Mouse (Mus musculus) cerebellum, adult 18-20 months (tissue): ENCODE results near the gene Coro1b.
"Not testable (repeated sequence)": the region's sequence is repeated elsewhere in the genome, so short reads cannot be mapped to it uniquely, and the experiment has no call there.

ENCODE experiments used
- DNase-seq, 2 experiments: peaks; one replicate each; pipeline ENCODE4 v3.0.0; 2021

Gene Coro1b

GRCm38 (mm10) chr19:4121097-4121805 lies 27.2 kb upstream of the Coro1b start:
- DNase-seq: peak; percentile 97 to 99

- DNase-seq: not testable (repeated sequence)
Observed at GRCm38 (mm10) chr19:4121896-4122295, 26.5 kb upstream of the Coro1b start.

DNA sequence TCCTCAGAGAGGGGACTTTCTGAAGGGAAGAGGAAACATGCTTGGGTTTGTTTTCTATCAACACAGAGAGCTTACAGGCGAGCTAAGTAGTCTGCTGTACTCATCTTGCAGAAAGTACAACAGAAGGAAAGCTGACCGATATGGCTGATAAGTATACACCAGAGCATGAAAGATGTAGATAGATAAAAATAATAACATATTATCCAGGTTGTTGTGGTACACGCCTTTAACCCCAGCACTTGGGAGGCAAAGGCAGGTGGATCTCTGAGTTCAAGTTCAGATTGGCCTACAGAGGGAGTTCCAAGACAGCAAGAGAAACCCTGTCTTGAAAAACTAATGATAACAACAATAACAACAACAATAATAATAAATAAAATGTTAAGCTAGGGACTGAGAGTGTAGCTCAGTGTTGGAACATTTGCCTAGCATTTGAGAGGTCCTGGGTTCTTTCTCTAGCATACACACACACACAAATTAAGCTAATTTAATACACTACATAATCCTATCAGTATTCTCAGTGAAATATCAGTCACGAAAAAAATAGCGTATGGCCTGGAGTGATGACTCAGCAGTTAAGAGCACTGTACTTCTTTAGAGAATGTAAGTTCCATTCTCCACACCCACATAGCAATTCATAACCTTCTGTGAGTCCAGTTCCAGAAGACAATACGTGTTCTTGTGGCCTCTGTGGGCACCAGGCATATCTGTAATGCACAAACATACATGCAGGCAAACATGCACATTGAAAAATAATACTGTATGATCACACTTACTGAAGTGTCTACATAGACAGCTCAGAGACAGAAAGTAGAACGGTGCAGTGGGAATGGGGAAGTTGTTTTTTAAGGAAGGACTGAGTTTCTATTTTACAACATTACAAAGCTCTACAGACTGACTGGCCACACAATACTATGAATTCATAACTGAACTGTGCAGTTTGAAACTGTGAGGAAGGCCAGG lies 25.7 kb upstream of the Coro1b start:
- no peak for DNase-seq

- no peak for DNase-seq
Observed at GRCm38 (mm10) chr19:4124432-4124831, 24.0 kb upstream of the Coro1b start.

DNA sequence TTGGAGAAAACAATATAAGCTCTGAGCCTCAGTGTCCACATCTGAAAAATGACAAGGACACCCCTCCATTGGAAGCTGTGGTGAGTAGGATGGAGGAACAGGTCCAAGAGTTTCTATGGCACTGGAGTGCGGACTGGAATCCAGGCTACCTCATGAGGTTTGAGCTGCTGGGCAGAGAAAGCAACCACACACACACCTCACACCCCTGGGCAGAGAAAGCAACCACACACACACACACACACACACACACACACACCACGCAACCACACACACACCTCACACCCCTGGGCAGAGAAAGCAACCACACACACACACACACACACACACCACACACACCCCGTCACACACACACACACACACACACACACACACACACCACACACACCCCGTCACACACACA lies 23.2 kb upstream of the Coro1b start:
- peak in 1 of 2 experiments; percentile 48 for DNase-seq

DNA sequence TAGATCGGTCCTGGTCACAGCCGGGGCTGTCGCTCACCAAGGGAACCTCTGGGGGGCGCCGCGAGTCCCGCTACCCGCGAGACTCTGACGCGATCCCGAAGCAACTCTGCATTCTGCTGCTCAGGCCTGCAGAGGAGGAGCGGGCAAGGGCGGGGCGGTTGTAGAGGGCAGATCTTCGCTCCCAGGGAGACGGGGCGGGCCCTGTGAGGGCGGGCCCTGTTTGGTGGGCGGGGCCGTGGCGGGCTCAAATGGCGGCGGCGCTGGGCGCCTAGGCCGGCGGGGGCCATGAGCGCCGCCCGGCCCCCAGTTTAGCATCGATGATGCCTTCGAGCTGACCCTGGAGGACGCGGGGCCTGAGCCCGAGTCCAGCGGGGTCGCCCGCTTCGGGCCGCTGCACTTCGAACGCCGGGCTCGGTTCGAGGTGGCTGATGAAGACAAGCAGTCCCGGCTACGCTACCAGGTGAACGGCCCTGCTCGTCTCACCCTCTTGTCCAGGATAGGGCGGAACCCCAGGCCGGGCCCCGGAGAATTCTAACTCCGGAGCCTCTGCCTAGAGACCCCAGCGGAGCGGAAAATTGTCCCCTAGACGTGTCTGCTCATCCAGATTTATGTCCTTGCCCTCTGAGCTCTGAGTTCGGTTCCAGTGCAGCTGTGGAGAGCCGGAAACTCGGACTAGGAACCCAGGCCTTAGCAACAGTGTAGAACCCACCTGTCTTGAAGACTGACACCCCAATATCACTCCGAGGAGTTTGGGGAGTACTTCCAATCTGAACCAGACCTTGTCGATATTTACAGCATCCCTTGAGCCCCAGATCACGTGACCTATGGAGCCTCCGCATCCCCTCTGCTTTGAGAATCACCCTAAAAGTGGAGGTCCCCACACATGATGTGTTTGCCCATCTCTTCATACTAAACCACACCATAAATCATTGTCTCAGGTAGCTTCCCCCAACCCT lies 22.4 kb upstream of the Coro1b start, which contains the start of gene Aip:
Gene Aip (minus strand): TSS at position 118 of the 956 bp plus-strand sequence.
- DNase-seq: peak; percentile 98 to 100

- DNase-seq: peak in 1 of 2 experiments; percentile 36
Observed at GRCm38 (mm10) chr19:4126759-4127495, 21.5 kb upstream of the Coro1b start.

DNA sequence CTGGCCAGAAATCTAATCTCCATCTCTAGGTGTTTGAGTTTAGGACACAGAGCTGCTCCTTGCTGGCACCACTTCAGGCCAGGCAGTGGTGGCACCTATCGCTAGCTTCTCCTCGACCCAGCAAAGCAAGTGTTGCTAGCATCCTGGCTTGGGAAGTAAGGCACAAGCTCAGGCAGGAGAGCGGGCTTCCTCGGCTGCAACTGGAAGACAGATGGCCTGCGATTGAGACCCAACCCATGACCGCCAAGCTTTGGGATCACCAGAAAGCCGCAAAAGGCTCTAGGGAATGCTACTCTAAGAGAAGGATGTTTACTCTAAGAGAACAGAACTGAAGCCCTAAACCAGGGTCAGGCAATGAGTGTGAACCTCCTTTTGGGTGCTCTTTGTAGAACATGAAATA lies 19.0 kb upstream of the Coro1b start:
- no peak for DNase-seq

- DNase-seq: no peak
Observed at GRCm38 (mm10) chr19:4130106-4130505, 18.3 kb upstream of the Coro1b start.

DNA sequence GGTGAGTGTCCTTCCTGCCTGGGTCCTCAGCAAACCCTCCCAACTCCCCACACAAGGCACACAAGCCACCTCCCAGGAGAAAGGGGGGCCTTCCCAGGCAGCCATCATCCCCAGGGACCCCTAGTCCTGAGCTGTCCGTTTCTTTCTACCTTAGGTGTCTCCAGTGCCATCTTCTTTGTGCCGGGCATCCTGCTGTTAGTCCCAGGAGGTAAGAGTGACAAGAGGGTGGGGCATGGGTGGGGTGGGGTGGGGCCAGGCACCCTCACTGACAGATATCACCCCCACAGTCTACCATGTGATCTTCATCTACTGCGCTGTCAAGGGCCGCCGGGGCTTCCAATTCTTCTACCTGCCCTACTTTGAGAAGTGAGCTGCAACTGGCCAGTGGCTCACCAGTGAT lies 17.3 kb upstream of the Coro1b start:
- DNase-seq: no peak

GRCm38 (mm10) chr19:4131768-4132167 lies 16.7 kb upstream of the Coro1b start:
- DNase-seq: no peak

GRCm38 (mm10) chr19:4134354-4134753 lies 14.1 kb upstream of the Coro1b start:
- DNase-seq: no peak

DNA sequence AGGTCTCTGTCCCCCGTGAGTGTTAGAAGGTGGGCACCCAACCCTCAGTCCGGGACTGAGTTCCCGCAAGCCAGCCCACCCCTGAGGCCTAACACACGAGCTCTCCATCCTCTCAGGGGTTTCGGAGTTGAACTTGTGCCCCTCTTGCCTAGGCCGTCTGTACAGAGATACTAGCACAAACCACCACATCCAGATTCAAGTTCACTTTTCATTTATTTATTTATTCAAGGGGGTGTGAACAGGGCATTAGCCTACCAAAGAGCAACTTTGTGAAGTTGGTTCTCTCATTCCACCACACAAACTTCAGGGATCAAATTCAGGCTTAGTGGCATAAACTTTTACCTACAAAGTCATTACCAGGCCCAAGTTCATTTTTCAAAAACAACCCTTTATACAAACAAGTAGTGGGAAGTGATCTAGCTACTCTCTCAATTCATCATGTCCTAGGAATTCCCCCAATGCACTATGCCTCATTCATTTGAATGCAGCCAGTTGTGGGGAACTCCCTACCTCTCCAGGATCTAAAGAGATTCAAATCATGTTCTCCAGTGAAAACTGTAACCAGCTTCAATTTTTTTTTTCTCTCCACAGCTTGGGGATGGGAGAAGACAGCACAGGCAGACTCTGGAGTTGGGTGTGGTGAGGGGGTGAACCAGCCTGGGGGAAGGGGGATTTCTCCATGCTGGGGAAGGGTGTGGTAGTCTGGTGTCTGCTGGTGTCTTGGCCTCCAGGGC lies 13.0 kb upstream of the Coro1b start:
- DNase-seq: not testable (repeated sequence)

DNA sequence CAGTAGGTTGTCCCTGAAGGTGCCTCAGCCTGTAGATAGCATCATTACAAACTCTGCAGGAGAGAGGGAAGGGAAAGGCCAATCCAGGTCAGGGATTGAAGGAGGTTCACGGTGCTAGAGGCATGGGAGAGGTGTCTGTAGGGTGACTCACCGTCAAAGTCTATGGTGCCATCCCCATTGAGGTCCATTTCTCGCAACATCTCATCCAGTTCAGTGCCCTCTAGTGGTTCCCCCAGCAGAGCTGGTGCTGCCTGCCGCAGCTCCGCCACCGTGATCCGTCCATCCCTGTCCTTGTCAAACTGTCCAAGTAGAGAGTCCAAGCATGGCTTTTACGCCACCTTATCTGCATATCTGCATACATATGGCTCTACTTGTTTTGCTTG lies 12.5 kb upstream of the Coro1b start:
- DNase-seq: not testable (repeated sequence)

GRCm38 (mm10) chr19:4136463-4136862 lies 12.0 kb upstream of the Coro1b start:
- DNase-seq: no peak

DNA sequence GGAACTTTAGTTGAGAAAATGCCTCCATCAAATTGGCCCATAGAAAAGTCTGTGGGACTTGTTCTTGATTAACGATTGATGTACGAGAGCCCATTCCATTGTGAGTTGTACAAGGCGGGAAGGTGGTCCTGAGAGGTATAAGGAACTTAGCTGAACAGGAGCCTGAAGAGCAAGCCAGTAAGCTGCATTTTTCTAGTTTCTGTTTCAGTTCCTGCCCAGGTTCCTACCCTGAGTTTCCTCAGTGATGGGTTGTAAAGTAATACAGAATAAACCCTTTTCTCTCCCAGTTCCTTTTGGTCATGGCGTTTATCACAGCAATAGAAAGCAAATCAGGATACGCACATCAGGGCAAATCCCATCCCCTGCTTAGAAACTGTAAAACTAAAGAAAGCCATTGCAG lies 10.5 kb upstream of the Coro1b start:
- DNase-seq: no peak

DNA sequence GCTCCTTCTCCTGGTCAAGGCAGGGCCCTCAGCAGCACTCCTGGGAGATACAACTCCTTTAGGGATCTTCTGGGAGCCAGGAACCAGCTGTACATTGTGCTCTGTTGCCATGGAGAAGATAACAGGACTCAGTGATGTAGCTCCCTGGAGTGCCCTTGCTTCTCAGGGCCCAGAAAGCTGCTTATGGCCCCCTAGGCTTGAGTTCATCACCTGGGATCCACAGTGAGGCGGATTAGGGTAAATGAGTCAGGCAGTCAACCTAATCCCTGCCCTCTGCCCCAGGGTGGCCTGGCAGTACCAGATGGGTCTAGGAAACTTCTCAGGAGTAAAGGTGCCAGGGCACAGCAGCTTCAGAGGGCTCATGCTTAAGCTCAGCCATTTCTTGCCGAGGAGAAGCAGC lies 9.0 kb upstream of the Coro1b start, which contains the start of gene Gpr152:
Gene Gpr152 (plus strand): TSS at position 342 of the 400 bp plus-strand sequence.
- no peak for DNase-seq

- DNase-seq: no peak
Observed at GRCm38 (mm10) chr19:4140147-4140546, 8.3 kb upstream of the Coro1b start.

DNA sequence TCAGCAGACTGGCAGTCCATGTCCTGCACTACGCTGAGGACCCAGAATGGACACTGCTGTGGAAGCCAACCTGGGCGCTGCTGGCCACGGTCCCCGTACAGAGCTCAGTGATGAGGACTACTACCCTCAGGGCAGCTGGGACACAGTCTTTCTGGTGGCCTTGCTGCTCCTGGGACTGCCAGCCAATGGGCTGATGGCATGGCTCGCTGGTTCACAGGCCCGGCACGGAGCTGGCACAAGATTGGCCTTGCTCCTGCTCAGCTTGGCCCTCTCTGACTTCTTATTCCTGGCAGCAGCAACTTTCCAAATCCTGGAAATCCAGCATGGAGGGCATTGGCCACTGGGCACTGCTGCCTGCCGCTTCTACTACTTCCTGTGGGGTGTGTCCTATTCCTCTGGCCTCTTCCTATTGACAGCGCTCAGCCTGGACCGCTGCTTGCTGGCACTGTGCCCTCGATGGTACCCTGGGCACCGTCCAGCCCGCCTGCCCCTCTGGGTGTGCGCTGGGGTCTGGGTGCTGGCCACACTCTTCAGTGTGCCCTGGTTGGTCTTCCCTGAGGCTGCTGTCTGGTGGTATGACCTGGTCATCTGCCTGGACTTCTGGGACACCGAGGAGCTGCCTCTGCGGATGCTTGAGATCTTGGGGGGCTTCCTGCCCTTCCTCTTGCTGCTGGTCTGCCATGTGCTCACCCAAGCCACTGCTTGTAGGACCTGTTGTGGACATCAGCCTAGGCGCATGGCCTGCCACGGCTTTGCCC lies 5.8 kb upstream of the Coro1b start:
- no peak for DNase-seq

- no peak for DNase-seq
Observed at GRCm38 (mm10) chr19:4143759-4144268, 4.6 kb upstream of the Coro1b start, which contains the start of gene Cabp4. Gene Cabp4, minus strand, starts transcription at chr19:4144033.
